Mouse (Mus musculus): Measurements from ENCODE around the gene Taf5l. TPM values are rescaled to one million over a fixed set of nuclear protein-coding genes. Genes with fewer than 3 reads are reported as not detected.
A peak's percentile ranks its signal among the peaks of the same experiment; 100 is the strongest.

Gene Taf5l
- polyA plus RNA-seq, 1 experiment from 2014 or later: 24.3 TPM

GRCm38 (mm10) chr8:124007829-124008228 lies 13.4 kb downstream of the Taf5l start:
- H3K4me1 ChIP-seq (replicated peaks): no peaks in the 10 kb centered on the region
- no peaks in the 10 kb centered on the region for H3K9me3 ChIP-seq
- no peak overlapping the region for H3K9ac ChIP-seq
- no peak overlapping the region for H3K27ac ChIP-seq (replicated peaks)
- no peak overlapping the region for H3K4me2 ChIP-seq
- 87% methylated on average over 6 of the region's 6 CpGs for WGBS
- ATAC-seq (ENCODE audit: low FRiP score, low read depth): no peak
- H3K4me3 ChIP-seq: no peak overlapping the region
- H3K36me3 ChIP-seq: peaks cover 52% of the 10 kb centered on the region
- no peaks in the 10 kb centered on the region for H3K27me3 ChIP-seq

GRCm38 (mm10) chr8:124002546-124003108 lies 18.6 kb downstream of the Taf5l start:
- Histone ChIP-seq H3K4me1 (replicated peaks) (no peaks in the 10 kb centered on the region), H3K27me3 (no peaks in the 10 kb centered on the region), H3K4me2 (no peak overlapping the region), H3K9ac (no peak overlapping the region), H3K9me3 (no peaks in the 10 kb centered on the region), H3K4me3 (no peak overlapping the region), H3K36me3 (peaks cover 60% of the 10 kb centered on the region), H3K27ac (replicated peaks) (no peak overlapping the region)
- no peak for ATAC-seq (ENCODE audit: low FRiP score, low read depth)
- 94% methylated on average over 10 of the region's 10 CpGs for WGBS

DNA sequence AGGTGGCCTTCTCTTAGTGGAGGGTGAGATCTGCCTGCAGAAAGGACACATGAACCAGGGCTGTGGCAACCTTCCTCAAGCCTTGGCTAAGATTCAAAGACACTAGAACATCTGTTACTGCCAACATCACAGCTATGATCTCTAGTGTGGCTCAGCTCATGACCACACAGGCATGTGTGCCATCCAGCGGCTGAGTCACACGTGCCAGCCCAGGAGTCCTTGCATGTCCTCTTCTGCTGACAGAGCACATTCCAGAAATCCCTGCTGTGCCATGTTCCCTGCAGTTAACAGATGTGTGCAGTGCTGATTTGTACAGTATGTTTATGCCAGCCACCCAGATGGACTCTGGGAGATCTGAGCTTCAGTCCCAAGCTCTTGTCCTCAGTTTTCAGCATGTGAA lies 21.6 kb downstream of the Taf5l start:
- H3K4me2 ChIP-seq: no peak overlapping the region
- 72% methylated on average over 2 of the region's 2 CpGs for WGBS
- H3K36me3 ChIP-seq: peaks cover 43% of the 10 kb centered on the region
- H3K27me3 ChIP-seq: no peaks in the 10 kb centered on the region
- no peak overlapping the region for H3K9ac ChIP-seq
- H3K27ac ChIP-seq (replicated peaks): no peak overlapping the region
- ATAC-seq (ENCODE audit: low FRiP score, low read depth): no peak
- no peak overlapping the region for H3K4me3 ChIP-seq
- no peaks in the 10 kb centered on the region for H3K4me1 ChIP-seq (replicated peaks)
- H3K9me3 ChIP-seq: no peaks in the 10 kb centered on the region

DNA sequence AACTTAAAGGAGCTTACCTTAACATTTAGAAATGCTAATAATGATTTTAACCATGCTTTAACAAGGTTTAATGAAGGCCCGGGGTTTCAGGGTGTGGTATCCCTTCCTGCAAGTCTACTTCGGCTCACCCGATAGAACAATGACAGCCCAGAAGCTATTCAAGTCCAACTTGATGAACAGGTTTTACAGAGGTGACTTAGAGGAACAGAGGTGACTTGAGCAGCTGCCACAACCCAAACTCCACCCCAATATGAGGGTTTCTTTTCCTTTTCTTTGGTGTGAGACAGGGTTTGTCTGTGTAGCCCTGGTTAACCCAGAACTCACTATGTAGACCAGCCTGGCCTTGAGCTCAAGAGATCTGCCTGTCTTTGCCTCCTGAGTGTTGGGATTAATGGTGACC lies 27.2 kb downstream of the Taf5l start:
- no peak overlapping the region for H3K9ac ChIP-seq
- H3K4me1 ChIP-seq (replicated peaks): no peaks in the 10 kb centered on the region
- peaks cover 11% of the 10 kb centered on the region for H3K36me3 ChIP-seq
- no peak overlapping the region for H3K27ac ChIP-seq (replicated peaks)
- no peak for ATAC-seq (ENCODE audit: low FRiP score, low read depth)
- 91% methylated on average over 3 of the region's 3 CpGs for WGBS
- H3K4me3 ChIP-seq: no peak overlapping the region
- H3K27me3 ChIP-seq: no peaks in the 10 kb centered on the region
- H3K4me2 ChIP-seq: no peak overlapping the region
- H3K9me3 ChIP-seq: no peaks in the 10 kb centered on the region

DNA sequence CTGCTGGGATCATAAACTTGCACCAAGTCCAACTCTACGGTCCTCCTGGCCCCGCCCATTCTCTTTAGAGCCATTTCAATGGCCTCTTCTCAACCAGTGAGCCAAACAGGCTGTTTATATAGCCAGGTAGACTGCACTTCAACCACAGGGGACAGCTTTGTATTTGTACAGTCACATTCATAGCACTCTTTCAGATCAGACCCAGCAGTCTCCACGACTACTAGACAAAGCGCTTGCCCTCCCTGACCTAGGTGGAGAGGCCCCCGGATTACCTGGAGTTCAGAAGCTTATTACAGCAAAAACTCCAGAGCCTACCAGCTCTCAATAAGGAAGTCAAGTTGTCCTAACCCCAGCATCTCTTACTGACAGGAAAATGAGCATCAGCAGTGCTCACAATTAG lies 27.6 kb downstream of the Taf5l start:
- Histone ChIP-seq H3K9me3 (no peaks in the 10 kb centered on the region), H3K27me3 (no peaks in the 10 kb centered on the region), H3K4me3 (no peak overlapping the region), H3K9ac (no peak overlapping the region), H3K4me2 (no peak overlapping the region), H3K27ac (replicated peaks) (no peak overlapping the region), H3K4me1 (replicated peaks) (no peaks in the 10 kb centered on the region), H3K36me3 (peaks cover 11% of the 10 kb centered on the region)
- 94% methylated on average over 5 of the region's 5 CpGs for WGBS
- no peak for ATAC-seq (ENCODE audit: low FRiP score, low read depth)

- Histone ChIP-seq H3K9me3 (no peaks in the 10 kb centered on the region), H3K27me3 (no peaks in the 10 kb centered on the region), H3K36me3 (peaks cover 8% of the 10 kb centered on the region), H3K9ac (no peak overlapping the region), H3K27ac (replicated peaks) (no peak overlapping the region), H3K4me1 (replicated peaks) (no peaks in the 10 kb centered on the region), H3K4me2 (no peak overlapping the region), H3K4me3 (no peak overlapping the region)
- WGBS: 88% methylated on average over 8 of the region's 8 CpGs
- ATAC-seq (ENCODE audit: low FRiP score, low read depth): no peak
Measured at GRCm38 (mm10) chr8:123992587-123992986, 28.6 kb downstream of the Taf5l start.

DNA sequence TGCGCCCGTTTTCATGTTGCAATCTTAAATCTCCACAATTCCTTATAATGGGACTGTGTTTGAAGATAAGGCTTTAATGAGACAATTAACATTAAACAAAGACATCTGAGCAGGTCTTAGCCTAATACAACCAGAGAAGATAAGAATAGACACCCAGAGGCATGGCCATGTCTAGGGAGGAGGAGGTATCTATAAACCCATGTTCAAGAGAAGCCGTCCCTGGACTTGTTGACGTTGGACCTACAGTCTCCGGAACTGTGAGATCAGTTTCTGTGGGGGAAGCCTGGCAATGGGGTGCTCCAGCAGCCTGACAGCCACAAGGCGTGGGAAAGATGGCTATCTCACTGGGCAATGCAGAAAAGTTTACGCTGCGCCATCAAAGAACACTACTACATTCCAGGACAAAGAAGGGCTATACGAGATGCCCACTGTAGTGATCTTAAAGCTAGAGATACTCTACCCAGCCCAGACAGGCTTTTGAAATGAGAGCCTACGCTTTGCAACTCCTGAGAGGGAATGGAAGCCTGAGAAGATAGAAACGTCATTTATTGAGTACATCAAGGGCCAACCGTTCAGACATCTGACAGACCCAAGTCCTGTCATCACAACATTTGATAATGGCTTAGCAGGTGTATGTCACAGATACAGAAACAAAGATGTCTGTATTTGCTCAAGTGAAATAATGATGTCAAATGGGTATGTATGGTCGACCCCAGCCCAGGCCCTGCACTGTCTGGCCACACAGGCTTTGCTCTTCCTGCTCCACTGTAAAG lies 30.7 kb downstream of the Taf5l start:
- Histone ChIP-seq H3K4me2 (no peak overlapping the region), H3K4me3 (no peak overlapping the region), H3K9ac (no peak overlapping the region), H3K4me1 (replicated peaks) (no peaks in the 10 kb centered on the region), H3K36me3 (no peaks in the 10 kb centered on the region), H3K27ac (replicated peaks) (no peak overlapping the region), H3K27me3 (no peaks in the 10 kb centered on the region), H3K9me3 (no peaks in the 10 kb centered on the region)
- ATAC-seq (ENCODE audit: low FRiP score, low read depth): no peak
- WGBS: 91% methylated on average over 13 of the region's 13 CpGs

DNA sequence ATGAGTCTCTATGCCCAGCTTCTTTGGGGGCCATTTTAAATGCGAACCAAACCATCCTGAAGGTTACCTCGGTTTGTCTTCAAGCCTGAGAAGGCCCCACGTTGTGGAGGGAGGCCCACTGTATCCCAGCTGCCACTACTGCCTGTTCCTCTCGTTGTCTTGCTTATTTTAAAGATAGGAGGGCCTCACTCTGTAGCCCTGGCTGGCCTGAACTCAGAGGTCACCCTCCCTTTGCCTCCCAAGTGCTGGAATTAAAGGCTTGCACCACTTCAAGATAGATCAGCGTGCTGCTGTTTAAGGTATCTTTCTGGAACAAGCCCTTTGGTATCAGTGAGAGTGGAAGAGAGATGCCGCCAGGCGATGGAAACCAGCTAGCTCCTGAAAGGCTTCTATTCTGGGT lies 32.1 kb downstream of the Taf5l start:
- no peak for ATAC-seq (ENCODE audit: low FRiP score, low read depth)
- Histone ChIP-seq H3K9ac (no peak overlapping the region), H3K9me3 (no peaks in the 10 kb centered on the region), H3K27me3 (no peaks in the 10 kb centered on the region), H3K4me2 (no peak overlapping the region), H3K4me1 (replicated peaks) (no peaks in the 10 kb centered on the region), H3K4me3 (no peak overlapping the region), H3K36me3 (no peaks in the 10 kb centered on the region), H3K27ac (replicated peaks) (no peak overlapping the region)
- WGBS: 81% methylated on average over 7 of the region's 7 CpGs

DNA sequence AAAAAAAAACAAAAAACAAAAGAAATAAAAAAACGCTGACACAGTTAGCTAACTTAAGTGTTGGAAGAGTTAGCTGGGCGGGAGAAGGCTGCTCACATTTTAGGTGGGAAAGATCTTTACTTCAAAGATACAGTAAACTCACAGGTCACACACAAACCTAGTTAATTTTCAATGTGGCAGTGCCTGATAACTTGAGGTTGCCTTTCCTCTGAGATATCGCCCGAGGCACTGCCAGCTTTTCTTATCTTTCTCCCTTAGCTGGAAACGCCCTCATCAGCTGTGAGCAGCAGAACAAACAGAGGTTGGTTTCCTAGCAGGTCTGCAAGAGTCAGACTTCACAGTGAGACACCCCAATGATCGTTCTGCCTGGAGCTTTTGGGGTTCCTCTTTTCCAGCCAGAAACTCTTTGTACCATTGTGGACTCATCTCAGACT lies 32.6 kb downstream of the Taf5l start:
- Histone ChIP-seq H3K27me3 (no peaks in the 10 kb centered on the region), H3K4me1 (replicated peaks) (no peaks in the 10 kb centered on the region), H3K4me2 (no peak overlapping the region), H3K27ac (replicated peaks) (no peak overlapping the region), H3K4me3 (no peak overlapping the region), H3K9me3 (no peaks in the 10 kb centered on the region), H3K9ac (no peak overlapping the region), H3K36me3 (no peaks in the 10 kb centered on the region)
- no peak for ATAC-seq (ENCODE audit: low FRiP score, low read depth)
- 75% methylated on average over 6 of the region's 6 CpGs for WGBS

DNA sequence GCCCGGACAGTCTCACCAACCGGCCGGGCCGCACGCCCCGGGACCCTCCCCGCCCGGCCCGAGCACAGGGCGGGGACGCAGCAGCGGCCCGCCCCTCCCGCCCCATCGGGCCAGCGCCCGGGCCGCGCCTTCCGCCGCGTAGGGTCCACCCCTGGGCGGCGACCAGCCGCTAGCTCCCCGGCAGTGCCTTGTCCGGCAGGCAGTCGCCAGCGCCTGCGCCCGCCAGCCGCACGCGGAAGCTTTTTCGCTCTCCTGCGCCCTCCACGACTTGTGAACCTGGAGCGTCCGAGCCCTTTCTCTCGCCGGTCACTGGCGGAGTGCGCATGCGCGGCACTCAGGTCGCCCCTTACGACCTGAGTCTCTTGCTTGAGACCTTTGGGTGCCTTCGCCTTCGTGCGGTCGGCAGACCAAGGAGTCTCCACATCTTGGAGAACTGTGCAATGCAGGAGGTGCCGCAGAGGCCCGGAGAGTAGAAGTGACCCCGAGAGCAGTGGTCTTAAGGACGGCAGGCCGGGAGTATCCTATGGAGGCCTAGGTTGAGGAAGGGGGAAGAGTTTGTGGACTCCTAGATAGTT lies 38.3 kb downstream of the Taf5l start, which contains the start of gene Abcb10:
Abcb10 (minus strand) TSS at position 297 of the 575 bp plus-strand sequence.
- peak; percentile 95 for ATAC-seq (ENCODE audit: low FRiP score, low read depth)
- no peaks in the 10 kb centered on the region for H3K9me3 ChIP-seq
- H3K27me3 ChIP-seq: no peaks in the 10 kb centered on the region
- peaks cover 29% of the 10 kb centered on the region for H3K4me1 ChIP-seq (replicated peaks)
- H3K4me2 ChIP-seq: peak within 1 kb of the TSS; percentile 77
- H3K27ac ChIP-seq (replicated peaks): peak within 1 kb of the TSS; percentile 75
- H3K9ac ChIP-seq: peak within 1 kb of the TSS; percentile 73
- no peaks in the 10 kb centered on the region for H3K36me3 ChIP-seq
- H3K4me3 ChIP-seq: peak within 1 kb of the TSS; percentile 81
- WGBS: 1% methylated on average over 44 of the region's 56 CpGs

- 0 out of 2 replicates have a peak, but pooled peaks have one; percentile 17 for ATAC-seq (ENCODE audit: low FRiP score, low read depth)
- H3K4me2 ChIP-seq: peak overlapping the region; percentile 77
- WGBS: under 1% methylated on average over 48 of the region's 48 CpGs
Measured at GRCm38 (mm10) chr8:123982291-123982793, 38.9 kb downstream of the Taf5l start.

GRCm38 (mm10) chr8:123981674-123982073 lies 39.5 kb downstream of the Taf5l start:
- 42% methylated on average over 4 of the region's 4 CpGs for WGBS
- H3K9ac ChIP-seq: 0 out of 2 replicates have a peak overlapping the region, but pooled peaks have one; percentile 22
- peak overlapping the region; percentile 77 for H3K4me2 ChIP-seq
- H3K36me3 ChIP-seq: no peaks in the 10 kb centered on the region
- no peak for ATAC-seq (ENCODE audit: low FRiP score, low read depth)
- H3K4me1 ChIP-seq (replicated peaks): peaks cover 29% of the 10 kb centered on the region
- H3K9me3 ChIP-seq: no peaks in the 10 kb centered on the region
- no peak overlapping the region for H3K27ac ChIP-seq (replicated peaks)
- no peaks in the 10 kb centered on the region for H3K27me3 ChIP-seq
- H3K4me3 ChIP-seq: peak overlapping the region; percentile 81

More at GRCm38 (mm10) chr8:123982291-123982793, 38.9 kb downstream of the Taf5l start:
- Histone ChIP-seq H3K36me3 (no peaks in the 10 kb centered on the region), H3K4me3 (peak overlapping the region; percentile 81), H3K9me3 (no peaks in the 10 kb centered on the region), H3K27ac (replicated peaks) (peak overlapping the region; percentile 75), H3K9ac (peak overlapping the region; percentile 73), H3K27me3 (no peaks in the 10 kb centered on the region), H3K4me1 (replicated peaks) (peaks cover 29% of the 10 kb centered on the region)

Measured in hindbrain, embryonic 15.5 days (tissue).